Mouse (Mus musculus) cerebellum, postnatal 36 days (tissue): ENCODE results near the gene Vmn2r66.

Source experiments
- DNase-seq, 2 experiments: peaks; one replicate each; pipeline ENCODE4 v3.0.0; 2021 to 2022; ENCODE audit warnings: mixed read lengths in 2 of 2

Gene Vmn2r66

DNA sequence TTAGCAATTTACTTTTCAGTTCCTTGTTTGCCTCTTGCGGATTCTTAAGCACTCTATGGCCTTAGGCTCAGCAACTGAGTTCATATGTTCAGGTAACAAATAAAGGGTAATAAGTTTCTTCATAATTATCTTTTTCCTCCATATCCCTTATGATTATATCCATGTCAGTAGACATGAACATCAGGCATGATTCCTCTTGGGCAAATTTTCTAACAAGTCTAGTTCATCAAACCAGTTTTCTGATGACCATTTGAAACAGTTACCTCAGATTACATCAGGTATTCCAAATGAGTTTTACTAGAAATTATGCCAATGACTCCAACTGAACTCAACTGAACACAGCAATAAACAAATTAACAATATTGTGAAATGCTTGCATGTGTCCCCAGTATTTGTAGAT lies at the start of gene Vmn2r66:
Gene Vmn2r66, minus strand, starts transcription at position 101 of the 400 bp plus-strand sequence.
- DNase-seq: no peak

DNA sequence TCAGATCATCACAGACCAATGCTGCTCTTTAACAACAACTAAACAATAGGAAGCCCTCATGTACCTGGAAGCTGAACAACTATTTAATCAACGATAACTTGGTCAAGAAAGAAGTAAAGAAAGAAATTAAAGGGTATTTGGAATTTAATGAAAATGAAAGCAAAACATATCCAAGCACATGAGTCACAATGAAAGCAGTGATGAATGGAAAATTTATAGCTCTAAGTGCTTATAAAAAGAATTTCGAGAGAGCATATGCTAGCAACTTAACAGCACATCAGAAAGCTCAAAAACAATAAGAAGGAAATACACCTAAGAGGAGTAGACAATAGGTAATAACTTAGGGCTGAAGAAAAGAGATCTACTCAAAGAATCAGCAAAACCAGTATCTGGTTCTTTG lies 15.4 kb downstream of the Vmn2r66 start:
- no peak for DNase-seq

DNA sequence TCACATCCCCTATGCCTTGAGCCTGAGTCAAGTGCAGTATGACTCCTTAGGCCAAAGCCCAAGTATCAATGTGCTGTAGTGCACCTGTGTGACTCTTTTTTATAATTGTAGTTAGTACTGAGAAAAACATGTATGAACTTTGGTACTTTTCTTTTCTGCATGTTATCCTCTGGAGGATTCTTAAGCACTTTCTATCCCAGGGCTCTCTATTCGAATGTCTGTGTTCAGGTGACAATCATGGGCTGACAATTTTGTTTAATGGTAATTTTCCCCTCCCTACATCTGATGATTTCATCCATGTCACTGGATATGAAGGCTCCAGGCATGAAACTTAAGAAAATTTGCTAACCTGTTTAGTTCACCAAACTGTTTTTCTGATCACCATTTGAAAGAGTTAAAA lies 48.1 kb downstream of the Vmn2r66 start, which contains the start of gene Vmn2r65:
Gene Vmn2r65, minus strand, starts transcription at position 101 of the 400 bp plus-strand sequence.
- DNase-seq: no peak
